Mouse (Mus musculus) thymus, postnatal 4 days (tissue): ENCODE results near the gene Eif4h.
A peak's percentile ranks its signal among the peaks of the same experiment; 100 is the strongest.

Experiments
- DNase-seq: peaks from one replicate; pipeline ENCODE4 v3.0.0; 2021

Eif4h gene

DNA sequence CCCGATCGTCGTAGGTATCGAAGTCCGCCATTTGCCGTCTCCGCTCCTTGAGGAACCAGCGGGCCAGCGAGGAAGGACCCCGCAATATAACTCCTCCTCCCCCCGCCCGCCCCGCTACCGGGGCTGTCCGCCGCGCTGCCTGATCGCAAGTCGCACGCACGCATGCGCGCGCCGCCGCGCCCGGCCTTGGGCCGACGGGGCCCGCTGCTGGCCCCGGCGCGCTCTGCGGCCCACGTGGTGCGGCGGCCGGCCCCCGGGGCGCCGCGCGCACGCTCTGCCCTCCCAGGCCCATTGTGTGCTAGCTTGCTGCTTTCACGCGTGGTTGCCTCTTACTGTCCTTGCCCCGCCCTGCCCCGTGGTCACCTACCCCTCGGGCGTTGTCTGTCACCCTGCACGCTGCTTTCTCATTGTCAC, at the start of gene Eif4h:
TSS of gene Eif4h (minus strand) at position 222 of the 414 bp plus-strand sequence.
- DNase-seq, result peak; percentile 98

- DNase-seq, result peak; percentile 98
Measured at GRCm38 (mm10) chr5:134688718-134689284, 49.5 kb upstream of the Eif4h start.

- no peak for DNase-seq
Measured at GRCm38 (mm10) chr5:134688086-134688717, 48.9 kb upstream of the Eif4h start, which contains the start of gene Limk1. Limk1 (minus strand) TSS chr5:134688598.

- DNase-seq, result no peak
Measured at GRCm38 (mm10) chr5:134687187-134687586, 47.9 kb upstream of the Eif4h start.

DNA sequence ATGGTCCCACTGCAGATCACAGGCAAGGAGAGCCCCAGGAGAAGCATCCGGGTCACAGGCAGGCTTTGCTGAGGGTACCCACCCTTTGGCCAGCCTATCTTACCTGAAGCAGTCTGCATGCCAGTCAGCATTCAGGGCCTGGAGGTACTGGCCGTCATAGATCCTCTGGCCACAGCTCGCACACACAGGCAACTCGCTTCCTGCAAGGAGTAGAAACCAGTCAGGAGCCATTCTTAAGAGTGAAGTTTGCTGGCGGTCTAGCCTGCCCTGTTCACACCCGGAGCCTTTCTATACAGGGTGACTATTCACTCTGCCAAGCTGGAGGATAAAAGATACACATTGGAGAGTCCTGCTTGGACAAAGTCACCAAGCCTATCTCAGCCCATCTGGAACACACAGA, 47.3 kb upstream of the Eif4h start:
- DNase-seq, result no peak

DNA sequence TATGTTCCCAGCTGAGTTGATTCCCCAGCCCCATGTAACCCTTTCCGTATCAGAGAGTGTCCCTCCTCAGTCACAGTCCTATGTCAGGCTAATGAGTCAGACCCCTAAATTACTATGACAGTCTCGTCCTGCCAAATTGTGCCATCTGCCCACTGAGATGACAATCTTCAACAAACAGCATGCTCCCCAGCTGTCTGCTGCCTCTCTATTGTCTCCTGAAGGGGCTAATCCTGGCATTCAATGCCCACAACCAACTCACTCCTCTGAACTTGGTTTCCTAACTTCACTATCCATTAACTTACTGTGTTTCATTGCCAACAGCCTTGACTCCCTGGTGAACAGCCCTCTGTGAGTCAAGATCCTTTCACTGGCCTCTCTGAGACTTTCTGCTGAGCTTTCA, 45.1 kb upstream of the Eif4h start:
- DNase-seq, result no peak

DNA sequence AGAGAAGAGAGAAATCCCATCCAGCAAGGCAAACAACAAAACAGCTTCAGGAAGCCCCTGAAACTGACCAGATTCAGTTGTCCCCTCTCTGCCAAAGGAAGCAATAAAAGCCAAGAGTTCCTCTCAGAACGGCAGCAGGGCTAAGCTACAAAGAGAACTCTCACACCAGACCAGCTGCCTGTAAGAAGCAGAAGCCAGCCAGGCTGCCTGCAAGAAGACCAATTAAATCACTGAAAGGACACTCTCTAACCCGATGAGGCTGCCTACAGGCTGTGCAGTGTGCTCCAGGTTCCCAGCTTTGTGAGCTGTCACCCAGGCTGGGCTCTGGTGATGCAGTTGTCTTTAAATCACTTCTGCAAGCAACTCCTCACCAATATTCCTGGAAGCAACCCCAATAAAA, 44.5 kb upstream of the Eif4h start:
- DNase-seq, result no peak

GRCm38 (mm10) chr5:134680238-134680637, 40.9 kb upstream of the Eif4h start:
- no peak for DNase-seq

GRCm38 (mm10) chr5:134678827-134679546, 39.7 kb upstream of the Eif4h start:
- DNase-seq, result no peak

GRCm38 (mm10) chr5:134678031-134678430, 38.7 kb upstream of the Eif4h start:
- peak; percentile 37 for DNase-seq

- no peak for DNase-seq
Measured at GRCm38 (mm10) chr5:134677491-134677890, 38.2 kb upstream of the Eif4h start.

- DNase-seq, result peak; percentile 65
Measured at GRCm38 (mm10) chr5:134675956-134676759, 36.9 kb upstream of the Eif4h start.

DNA sequence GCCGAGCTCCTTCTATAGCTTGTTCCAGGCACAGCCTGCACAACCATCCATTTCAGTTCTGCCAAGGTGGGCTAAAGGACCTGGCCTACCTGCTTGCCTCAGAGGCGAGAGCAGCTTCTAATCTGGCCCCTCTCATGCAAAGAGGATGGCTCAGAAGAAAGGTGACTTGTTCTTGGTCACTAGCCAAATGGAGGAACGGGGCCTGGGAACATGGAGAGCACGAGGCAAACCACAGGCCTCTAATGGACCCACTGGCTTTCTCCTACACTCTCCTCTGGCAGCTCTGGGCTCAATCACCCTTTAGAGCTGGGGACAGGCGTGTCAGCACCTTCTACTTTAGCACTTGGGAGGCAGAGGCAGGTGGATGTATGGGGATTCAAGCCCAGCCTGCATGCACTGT, 35.7 kb upstream of the Eif4h start:
- DNase-seq, result no peak

DNA sequence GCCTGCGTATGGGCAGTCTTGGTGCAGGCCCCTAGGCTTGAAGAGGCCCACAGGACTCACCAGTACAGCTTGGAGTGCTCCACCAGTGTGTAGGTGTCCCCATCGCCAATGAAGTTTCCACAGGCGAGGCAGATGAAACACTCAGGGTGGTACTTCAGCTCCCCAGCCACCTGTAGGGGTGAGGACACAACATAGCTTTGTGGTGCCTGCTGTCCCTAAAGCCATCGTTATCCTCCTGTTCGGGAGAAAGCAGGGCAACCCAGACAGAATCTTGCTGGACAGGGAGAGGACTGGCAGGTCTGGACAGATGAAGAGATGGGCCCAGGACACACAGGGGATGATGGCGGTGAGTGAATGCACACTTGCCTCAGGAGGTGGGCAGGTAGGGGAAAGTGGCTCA, 33.3 kb upstream of the Eif4h start:
- DNase-seq, result no peak

DNA sequence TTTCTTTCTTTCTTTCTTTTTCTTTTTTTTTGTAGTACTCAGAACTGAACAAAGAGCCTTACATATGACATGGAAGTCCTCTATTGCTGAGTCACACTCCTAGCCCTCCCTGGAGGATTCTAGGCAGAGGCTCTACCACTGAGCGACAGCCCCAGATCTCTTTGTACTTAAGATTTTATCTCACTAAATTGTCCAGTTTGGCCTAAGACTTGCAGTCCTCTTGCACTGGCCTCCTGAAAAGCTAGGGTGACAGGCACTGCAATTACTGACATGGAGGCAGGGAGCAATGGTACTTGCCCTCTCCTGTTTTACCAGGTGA, 32.9 kb upstream of the Eif4h start:
- no peak for DNase-seq

DNA sequence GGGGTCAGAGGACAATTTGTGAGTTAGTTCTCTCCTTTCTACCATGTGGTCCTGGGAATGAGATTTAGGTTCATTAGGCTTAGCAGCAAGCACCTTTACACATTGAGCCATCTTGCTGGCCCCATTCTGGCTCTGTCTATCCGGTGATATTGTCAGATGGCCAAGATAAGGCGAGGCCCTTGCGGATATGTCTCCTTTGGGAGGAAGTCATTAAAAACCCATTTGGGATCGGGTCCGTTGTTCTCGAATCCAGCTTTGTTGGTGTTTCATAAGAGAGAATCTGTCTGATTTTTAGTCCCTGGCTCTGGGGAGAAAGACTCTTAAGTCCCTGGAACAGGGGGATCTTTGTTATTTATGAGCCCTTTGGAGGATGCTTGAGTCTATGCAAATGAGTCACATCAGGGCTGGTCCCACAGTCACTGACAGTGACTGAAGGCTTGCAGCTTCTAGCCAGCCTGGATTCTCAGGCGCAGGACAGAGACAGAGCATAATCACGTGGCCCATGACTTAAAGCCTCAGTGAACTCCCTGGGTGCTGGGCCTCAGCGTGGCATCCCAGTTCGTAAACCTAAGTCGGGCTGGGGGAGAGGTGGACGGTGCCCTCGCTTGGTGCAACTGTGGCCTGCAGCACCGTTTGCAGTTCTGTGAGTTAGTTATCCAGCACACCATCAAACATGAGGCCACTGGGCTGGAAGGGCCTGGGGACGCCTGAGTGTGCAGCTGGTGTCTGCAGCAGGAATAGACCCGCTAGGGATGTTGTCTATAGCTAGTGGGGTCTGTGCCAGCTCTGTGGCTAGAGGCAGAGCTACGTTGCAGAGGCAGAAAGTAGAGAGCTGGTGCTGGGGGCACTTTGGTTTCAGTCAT, 32.3 kb upstream of the Eif4h start:
- no peak for DNase-seq

- DNase-seq, result no peak
Measured at GRCm38 (mm10) chr5:134669001-134669708, 29.9 kb upstream of the Eif4h start.

DNA sequence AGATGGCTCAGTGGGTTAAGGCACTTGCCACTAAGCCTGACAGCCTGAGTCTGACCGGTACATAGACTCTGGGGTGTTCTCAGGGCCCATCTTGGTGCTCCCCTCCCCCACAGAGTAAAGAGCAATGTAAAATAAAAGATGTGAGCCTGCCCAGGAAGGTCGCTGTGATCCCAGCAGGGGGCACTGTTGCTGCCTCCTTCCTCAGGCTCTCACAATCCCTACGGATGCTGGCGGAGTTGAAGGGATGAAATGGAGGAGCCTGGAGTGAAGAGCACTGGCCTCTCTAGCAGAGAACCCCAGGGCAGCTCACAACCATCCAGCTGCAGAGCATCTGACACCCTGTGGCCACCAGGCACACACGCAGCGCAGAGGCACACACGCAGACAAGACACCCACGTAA, 29.2 kb upstream of the Eif4h start:
- no peak for DNase-seq

DNA sequence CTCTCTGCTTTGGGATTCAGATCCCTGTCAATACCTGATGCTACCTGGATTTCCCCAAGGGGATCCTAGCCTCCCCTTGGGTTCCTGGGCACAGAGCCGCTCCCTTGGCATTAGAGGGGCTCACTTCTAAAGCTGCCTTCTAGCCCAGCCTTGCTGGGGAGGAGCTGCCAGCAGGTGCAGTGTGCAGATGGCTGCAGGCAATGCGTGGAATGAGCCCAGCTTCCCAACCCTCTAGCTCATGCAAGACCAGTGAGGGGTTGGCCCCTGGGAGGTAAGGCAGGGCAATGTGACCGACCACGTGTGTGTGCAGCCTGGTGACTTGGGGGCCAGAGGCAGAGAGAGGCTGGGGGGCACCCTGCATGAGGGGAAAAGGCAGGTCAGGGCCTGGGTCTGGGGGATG, 17.4 kb upstream of the Eif4h start:
- no peak for DNase-seq

DNA sequence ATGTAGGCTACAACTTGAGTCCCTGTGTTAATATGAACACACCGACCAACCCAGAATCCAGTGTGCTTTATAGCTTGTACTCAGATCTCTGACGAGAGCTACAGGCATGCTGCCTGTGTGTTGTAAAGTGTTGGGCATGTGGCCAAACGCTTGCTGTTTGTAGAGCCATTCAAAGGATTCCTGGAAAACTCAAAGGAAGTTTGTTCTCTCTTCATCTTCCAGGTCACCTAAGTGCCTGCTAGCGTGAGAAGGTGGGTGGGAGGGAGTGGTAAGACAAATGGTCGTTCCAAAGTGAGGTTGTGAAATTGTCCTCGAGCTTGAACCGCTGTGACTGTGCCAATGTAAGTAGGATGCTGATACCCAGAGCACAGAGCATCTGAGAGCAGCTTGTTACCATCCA, 12.7 kb upstream of the Eif4h start:
- DNase-seq, result no peak

DNA sequence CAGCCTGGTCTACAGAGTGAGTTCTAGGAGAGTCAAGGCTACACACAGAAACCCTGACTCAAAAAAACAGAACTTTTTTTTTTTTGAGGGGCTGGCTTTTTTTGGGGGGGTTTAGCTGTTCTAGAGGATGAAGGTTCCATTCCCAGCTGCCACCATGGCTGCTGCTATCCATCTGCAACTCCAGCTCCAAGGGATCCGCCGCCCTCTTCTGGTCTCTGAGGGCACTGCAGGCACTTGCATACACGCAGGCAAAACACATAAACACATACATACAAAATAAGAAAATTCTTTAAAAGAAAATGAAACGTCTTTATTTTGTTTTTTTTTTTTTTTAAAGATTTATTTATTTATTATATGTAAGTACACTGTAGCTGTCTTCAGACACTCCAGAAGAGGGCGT, 11.6 kb upstream of the Eif4h start:
- peak; percentile 84 for DNase-seq

DNA sequence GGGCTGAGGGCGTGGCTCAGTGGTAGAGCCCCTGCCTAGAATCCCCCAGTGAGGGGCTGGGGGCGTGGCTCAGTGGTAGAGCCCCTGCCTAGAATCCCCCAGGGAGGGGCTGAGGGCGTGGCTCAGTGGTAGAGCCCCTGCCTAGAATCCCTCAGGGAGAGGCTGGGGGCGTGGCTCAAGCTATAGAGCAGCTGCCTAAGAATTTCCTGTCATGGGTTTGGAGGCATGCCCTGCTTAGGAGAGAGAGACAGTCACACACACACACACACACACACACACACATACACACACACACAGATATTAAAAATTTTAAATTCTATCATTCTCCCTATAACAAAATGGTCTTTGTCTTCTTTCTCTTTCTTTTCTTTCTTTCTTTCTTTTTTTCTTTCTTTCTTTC, 9.7 kb upstream of the Eif4h start:
- DNase-seq, result peak; percentile 35
